Mouse (Mus musculus): ENCODE data around the gene Smim12. TPM values are rescaled to one million over a fixed set of nuclear protein-coding genes. Genes with fewer than 3 reads are reported as not detected.

Gene Smim12
- total and polyA plus RNA-seq, 3 experiments: 48.3 to 60.1 TPM; not detected in 1

GRCm38 (mm10) chr4:127249701-127250349 lies 6.2 kb downstream of the Smim12 start (continued):
- no peak for TF ChIP-seq ETS1 (IDR thresholded peaks at IDR 0.05; ENCODE audit: low read depth, low read length)
- TF ChIP-seq EP300 (IDR thresholded peaks at IDR 0.05; ENCODE audit: low read depth in 1 of 2, low read length in 2 of 2): no peak; a peak in 1 of 4 replicates
- TF ChIP-seq MAFK (IDR thresholded peaks at IDR 0.05; ENCODE audit: borderline replicate concordance, low read depth, low read length): no peak
- no peak for TF ChIP-seq UBTF (IDR thresholded peaks at IDR 0.05; ENCODE audit: borderline replicate concordance, insufficient read depth, low read depth, low read length)
- TF ChIP-seq ELF1 (IDR thresholded peaks at IDR 0.05; ENCODE audit: low read depth, low read length): no peak
- TF ChIP-seq MYB (IDR thresholded peaks at IDR 0.05; ENCODE audit: low read depth, low read length): no peak
- no peak for TF ChIP-seq USF2 (IDR thresholded peaks at IDR 0.05; ENCODE audit: borderline replicate concordance in 1 of 2, insufficient read depth in 1 of 2, low read depth in 1 of 2, low read length in 2 of 2)
- TF ChIP-seq USF1 (IDR thresholded peaks at IDR 0.05; ENCODE audit: low read depth, low read length): no peak

GRCm38 (mm10) chr4:127251963-127252585 lies 8.5 kb downstream of the Smim12 start:
- Histone ChIP-seq H3K27ac (ENCODE audit: control insufficient read depth, low read depth, low read length) (no peak overlapping the region), H3K4me1 (ENCODE audit: control insufficient read depth in 1 of 2, insufficient read depth in 2 of 2, low read length in 2 of 2) (no peaks in the 10 kb centered on the region), H3K36me3 (ENCODE audit: control insufficient read depth in 1 of 2, insufficient read depth in 2 of 2, low read length in 2 of 2) (no peaks in the 10 kb centered on the region), H3K27me3 (ENCODE audit: control insufficient read depth in 1 of 2, insufficient read depth in 2 of 2, low read length in 2 of 2) (no peaks in the 10 kb centered on the region), H3K4me3 (ENCODE audit: control insufficient read depth in 1 of 2, insufficient read depth in 1 of 2, low read depth in 2 of 2, low read length in 2 of 2) (no peak overlapping the region), H3K79me2 (ENCODE audit: control insufficient read depth, insufficient read depth, low read length, poor library complexity) (no peaks in the 10 kb centered on the region), H3K9ac (ENCODE audit: control insufficient read depth, low read depth, low read length, poor library complexity, severe bottlenecking) (no peak overlapping the region), H3K9me3 (replicated peaks; ENCODE audit: insufficient read depth, low read length) (no peaks in the 10 kb centered on the region)
- DNase-seq (ENCODE audit: low read depth, low spot score): no peak
- no peak for TF ChIP-seq JUND (IDR thresholded peaks at IDR 0.05; ENCODE audit: low read depth, low read length)

GRCm38 (mm10) chr4:127256739-127257138 lies 13.2 kb downstream of the Smim12 start:
- Histone ChIP-seq H3K79me2 (ENCODE audit: control insufficient read depth, insufficient read depth, low read length, poor library complexity) (no peaks in the 10 kb centered on the region), H3K36me3 (ENCODE audit: control insufficient read depth in 1 of 2, insufficient read depth in 2 of 2, low read length in 2 of 2) (no peaks in the 10 kb centered on the region), H3K27ac (ENCODE audit: control insufficient read depth, low read depth, low read length) (no peak overlapping the region), H3K9me3 (replicated peaks; ENCODE audit: insufficient read depth, low read length) (no peaks in the 10 kb centered on the region), H3K27me3 (ENCODE audit: control insufficient read depth in 1 of 2, insufficient read depth in 2 of 2, low read length in 2 of 2) (no peaks in the 10 kb centered on the region), H3K4me3 (ENCODE audit: control insufficient read depth in 1 of 2, insufficient read depth in 1 of 2, low read depth in 2 of 2, low read length in 2 of 2) (no peak overlapping the region), H3K4me1 (ENCODE audit: control insufficient read depth in 1 of 2, insufficient read depth in 2 of 2, low read length in 2 of 2) (no peaks in the 10 kb centered on the region), H3K9ac (ENCODE audit: control insufficient read depth, low read depth, low read length, poor library complexity, severe bottlenecking) (no peak overlapping the region)
- TF ChIP-seq ETS1 (IDR thresholded peaks at IDR 0.05; ENCODE audit: low read depth, low read length) (no peak), ZC3H11A (IDR thresholded peaks at IDR 0.05; ENCODE audit: low read depth, low read length) (no peak), NELFE (IDR thresholded peaks at IDR 0.05; ENCODE audit: low read depth, low read length) (no peak)
- DNase-seq (ENCODE audit: low read depth, low spot score): no peak
